Mouse (Mus musculus) cerebellum, adult 2 months (tissue): ENCODE data around the gene 2010111I01Rik. TPM values are rescaled to one million over a fixed set of nuclear protein-coding genes. Genes with fewer than 3 reads are reported as not detected.

Source experiments
- DNase-seq, 2 experiments: peaks; one replicate each; pipeline ENCODE4 v3.0.0; 2021
- H3K27ac ChIP-seq: fragments of 200-500 bp; 2 replicates; pipeline ENCODE4 v1.5.1; 2012; ENCODE audit warnings: low read length, control low read depth, inconsistent platforms; ENCODE audit not compliant: insufficient read depth
- H3K27me3 ChIP-seq: fragments of 200-500 bp; 2 replicates; pipeline ENCODE4 v1.6.1; 2012; ENCODE audit warnings: inconsistent platforms, mild to moderate bottlenecking, low read length, moderate library complexity; ENCODE audit not compliant: control insufficient read depth, insufficient read depth
- H3K4me1 ChIP-seq: fragments of 200-500 bp; 2 replicates; pipeline ENCODE4 v1.6.1; 2011; ENCODE audit warnings: low read length; ENCODE audit not compliant: control insufficient read depth, insufficient read depth
- H3K4me3 ChIP-seq: fragments of 200-500 bp; replicated peaks from 2 replicates; pipeline ENCODE3; 2011; ENCODE audit warnings: mild to moderate bottlenecking, low read depth, low read length, control low read depth; ENCODE audit not compliant: insufficient read depth
- CTCF ChIP-seq: fragments of 200-500 bp; IDR thresholded peaks from 2 replicates; pipeline ENCODE4 v1.5.1; 2011; ENCODE audit warnings: low read depth, mild to moderate bottlenecking, control low read depth, low read length, moderate library complexity, borderline replicate concordance; ENCODE audit not compliant: insufficient read depth
- POLR2A ChIP-seq: fragments of 200-500 bp; IDR thresholded peaks from 2 replicates; pipeline ENCODE4 v1.6.1; 2011; ENCODE audit warnings: low read length, control low read depth, borderline replicate concordance; ENCODE audit not compliant: insufficient read depth
- WGBS: fragments of 180-500 bp; shearing (Covaris S2); methylation state at CpG from one replicate; pipeline ENCODE4 v1.1.7; 2018; 5-methylcytosine and 5-hydroxymethylcytosine counted together
- polyA plus RNA-seq: library from polyadenylated mRNA; depleted of rRNA; stranded (reverse); fragments of >200 nt; gene quantifications from 2 replicates; pipeline ENCODE4 v1.2.3, GENCODE M21; 2012

2010111I01Rik gene
- polyA plus RNA-seq, 1 experiment = 126 TPM

DNA sequence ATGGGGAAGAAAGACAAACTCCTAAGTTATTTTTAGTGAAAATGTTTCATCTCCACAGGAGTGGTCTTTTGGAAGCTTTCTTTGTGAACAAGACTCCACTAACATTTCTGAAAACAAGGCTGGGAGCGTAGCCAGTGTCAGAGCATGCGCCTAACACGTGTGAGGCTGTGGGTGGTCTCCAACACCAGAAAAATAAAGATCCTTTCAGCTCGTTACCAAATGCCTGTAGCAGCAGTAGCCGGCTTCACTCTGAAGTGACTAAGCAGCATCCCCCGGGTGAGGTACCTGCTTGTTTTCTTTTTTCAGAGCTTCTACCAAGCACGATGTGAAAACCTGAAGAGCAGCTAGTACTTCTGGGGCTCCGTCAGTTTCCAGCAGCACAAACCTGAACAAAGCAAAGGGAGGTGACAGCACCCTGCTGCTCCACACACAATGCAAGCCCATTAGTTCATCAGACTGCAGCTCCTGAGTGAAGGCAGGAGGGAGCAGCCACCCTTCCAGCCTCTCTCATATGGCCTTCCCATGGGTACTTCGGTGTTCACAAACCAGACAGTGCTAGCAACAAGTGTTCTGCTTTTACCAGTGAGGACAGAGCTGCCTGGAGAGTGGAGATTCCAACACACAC lies 365.7 kb downstream of the 2010111I01Rik start:
- H3K27me3 ChIP-seq = no peaks in the 10 kb centered on the region
- WGBS = 23% methylated on average over 9 of the region's 9 CpGs
- no peak overlapping the region for H3K4me3 ChIP-seq
- TF ChIP-seq CTCF (no peak), POLR2A (no peak)
- no peak for DNase-seq
- 0 out of 2 replicates have a peak overlapping the region, but pooled peaks have one; percentile 46 for H3K27ac ChIP-seq
- 0 out of 2 replicates have a peak, but pooled peaks cover 3% of the 10 kb centered on the region for H3K4me1 ChIP-seq

DNA sequence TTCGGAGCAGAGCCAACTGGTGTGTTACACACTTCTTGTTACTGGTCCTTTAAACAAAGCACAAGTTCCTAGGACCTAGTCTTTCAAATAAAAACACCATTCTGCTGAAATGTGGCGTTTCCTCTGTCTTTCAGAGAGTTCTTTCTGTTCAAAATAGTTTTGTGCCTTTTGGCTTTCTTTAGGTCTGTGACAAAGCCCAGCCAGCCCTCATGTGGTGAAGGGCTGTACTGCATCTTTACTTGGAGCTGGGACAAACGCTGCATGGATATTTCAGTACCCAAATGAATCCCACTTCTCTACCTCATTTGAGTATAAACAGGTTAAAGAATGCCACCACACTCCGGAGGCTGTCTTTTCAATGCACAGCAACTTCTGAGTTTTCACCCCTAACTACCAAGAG lies 366.7 kb downstream of the 2010111I01Rik start:
- DNase-seq = peak; percentile 59 to 70
- Histone ChIP-seq H3K4me3 (no peak overlapping the region), H3K27me3 (no peaks in the 10 kb centered on the region), H3K27ac (no peak overlapping the region), H3K4me1 (0 out of 2 replicates have a peak, but pooled peaks cover 3% of the 10 kb centered on the region)
- peak; percentile 77 for TF ChIP-seq CTCF
- no peak for TF ChIP-seq POLR2A
- 46% methylated on average over 4 of the region's 4 CpGs for WGBS

DNA sequence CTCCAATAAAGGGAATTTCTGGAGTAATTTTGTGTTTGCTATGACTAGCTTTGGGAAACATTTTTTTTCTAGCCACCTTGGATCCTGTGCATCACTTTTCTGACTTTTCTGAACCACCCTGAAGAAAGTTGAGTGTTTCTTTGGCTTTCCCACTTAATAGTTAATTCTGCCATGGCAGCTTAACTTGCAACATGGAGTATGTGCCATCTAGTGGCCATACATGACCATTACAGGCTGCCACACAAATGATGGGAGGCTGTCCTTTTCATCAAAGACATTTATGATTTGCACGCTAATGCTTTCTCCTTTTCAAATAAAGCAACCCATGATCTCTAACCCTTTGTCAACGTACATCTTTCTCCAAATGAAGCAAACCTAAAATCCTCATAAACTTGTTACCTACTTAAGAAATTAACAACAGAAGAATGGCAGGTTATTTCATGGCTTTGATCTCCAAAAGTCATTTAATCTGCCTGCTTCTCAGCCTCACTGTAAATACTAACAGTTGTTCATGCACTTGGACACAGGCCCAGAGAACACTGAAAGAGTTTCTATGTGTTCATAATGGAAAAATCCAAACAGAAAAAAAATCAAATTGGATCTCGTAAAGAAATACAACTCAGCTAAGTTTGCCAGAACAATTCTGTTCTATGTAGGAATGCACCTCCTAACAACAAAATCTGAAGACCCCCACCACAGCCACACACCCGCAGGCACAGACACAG lies 368.0 kb downstream of the 2010111I01Rik start:
- Histone ChIP-seq H3K4me1 (0 out of 2 replicates have a peak, but pooled peaks cover 3% of the 10 kb centered on the region), H3K4me3 (no peak overlapping the region), H3K27me3 (no peaks in the 10 kb centered on the region), H3K27ac (no peak overlapping the region)
- DNase-seq = peak; percentile 58 to 64
- WGBS = 44% methylated on average over 4 of the region's 4 CpGs
- TF ChIP-seq CTCF = peak; percentile 64
- TF ChIP-seq POLR2A = no peak

DNA sequence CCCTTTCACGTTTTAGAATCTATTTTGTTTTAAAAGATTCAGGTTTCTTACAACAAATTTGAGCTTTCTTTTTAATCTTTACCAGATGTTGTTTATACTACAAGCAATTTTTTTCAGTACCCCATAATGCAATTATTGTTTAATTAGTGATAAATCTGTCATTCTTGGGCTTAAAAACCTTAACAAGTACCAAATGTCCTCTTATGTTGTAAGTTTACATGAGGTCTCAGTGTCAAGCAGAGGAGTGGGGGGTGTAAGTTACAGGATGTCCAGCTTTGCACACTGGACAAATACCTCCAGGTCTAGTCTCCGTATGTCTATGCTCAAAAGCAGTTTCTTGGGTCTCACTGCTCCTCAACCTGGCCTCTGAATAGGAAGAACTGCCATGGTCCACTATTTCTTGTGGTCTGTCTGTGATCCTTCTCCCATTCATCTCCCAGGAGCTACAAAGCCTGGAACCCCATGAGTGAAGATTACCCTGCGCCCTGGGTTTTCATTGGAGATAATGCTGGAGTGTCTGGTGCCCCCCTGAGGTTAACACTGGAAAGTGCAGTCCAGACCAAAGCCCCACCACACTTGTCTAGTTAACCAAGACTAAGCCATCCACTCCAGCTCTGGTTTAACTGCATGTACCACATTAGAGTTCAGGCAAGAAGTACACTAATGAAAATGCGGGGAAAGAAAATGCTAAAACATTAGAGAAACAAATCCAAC lies 370.9 kb downstream of the 2010111I01Rik start:
- H3K27ac ChIP-seq = no peak overlapping the region
- DNase-seq = peak in 1 of 2 experiments; percentile 56
- H3K27me3 ChIP-seq = no peaks in the 10 kb centered on the region
- WGBS = 77% methylated on average over 4 of the region's 4 CpGs
- no peak for TF ChIP-seq POLR2A
- TF ChIP-seq CTCF = peak; percentile 73
- H3K4me3 ChIP-seq = no peak overlapping the region
- 0 out of 2 replicates have a peak, but pooled peaks cover under 1% of the 10 kb centered on the region for H3K4me1 ChIP-seq

DNA sequence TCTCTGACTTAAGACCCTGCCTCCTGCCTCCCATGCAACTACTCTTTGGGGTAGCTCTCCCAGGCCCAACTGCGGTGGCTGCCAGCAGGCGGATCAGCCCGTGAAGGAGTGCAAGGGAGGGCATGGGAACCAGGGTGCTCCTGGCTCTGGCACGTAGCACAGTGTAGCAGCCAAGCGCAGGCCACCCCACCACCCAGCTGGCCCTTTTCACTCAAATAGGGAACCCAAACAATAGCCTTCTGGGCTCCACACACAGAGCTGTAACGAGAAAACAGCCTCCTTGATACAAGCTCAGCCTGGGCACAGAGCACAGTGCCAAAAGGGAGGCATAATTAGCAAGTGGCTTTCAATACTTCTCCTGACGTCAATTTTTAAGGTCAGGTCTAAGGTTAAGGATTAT lies 371.6 kb downstream of the 2010111I01Rik start:
- TF ChIP-seq CTCF = no peak
- no peak for TF ChIP-seq POLR2A
- H3K27me3 ChIP-seq = no peaks in the 10 kb centered on the region
- no peak overlapping the region; the same call in 1 of the 2 replicates for H3K27ac ChIP-seq
- H3K4me3 ChIP-seq = no peak overlapping the region
- 33% methylated on average over 7 of the region's 7 CpGs for WGBS
- H3K4me1 ChIP-seq = no peaks in the 10 kb centered on the region
- DNase-seq = no peak

DNA sequence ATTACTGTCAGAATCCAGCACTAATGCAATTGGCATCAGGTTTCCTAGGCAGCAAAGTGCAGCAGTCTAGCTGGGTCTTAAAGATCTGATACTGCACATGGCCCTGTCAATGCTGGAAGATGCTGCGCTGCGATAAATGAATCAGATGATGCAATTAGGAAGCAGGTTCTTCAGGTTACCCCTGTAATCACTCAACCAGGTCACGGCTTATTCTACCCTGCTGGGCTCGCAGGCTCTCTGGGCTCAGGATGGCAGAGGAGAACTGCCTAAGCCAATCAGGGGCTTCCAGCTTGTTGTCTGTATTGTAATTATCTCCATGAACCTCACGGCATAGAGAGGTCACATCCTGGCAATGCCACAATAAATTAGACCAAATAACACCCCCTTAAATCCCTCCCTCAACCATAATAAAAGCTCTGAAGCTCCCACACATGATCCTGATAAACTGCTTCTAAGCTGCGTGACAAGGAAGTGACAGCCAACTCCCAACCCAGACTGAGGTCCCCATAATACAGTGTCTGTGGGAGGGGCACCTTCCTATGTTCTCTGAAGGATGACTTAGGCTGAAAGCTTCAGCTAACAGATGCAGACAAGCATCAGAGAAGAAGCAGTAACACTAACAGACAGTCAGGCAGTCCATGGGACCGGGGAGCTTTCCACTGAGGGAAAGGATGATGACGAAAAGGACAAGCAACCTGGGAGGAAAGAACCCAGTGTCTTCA lies 372.7 kb downstream of the 2010111I01Rik start:
- DNase-seq = no peak
- Histone ChIP-seq H3K27me3 (no peaks in the 10 kb centered on the region), H3K4me3 (no peak overlapping the region), H3K27ac (no peak overlapping the region), H3K4me1 (no peaks in the 10 kb centered on the region)
- WGBS = 63% methylated on average over 8 of the region's 8 CpGs
- TF ChIP-seq POLR2A (no peak), CTCF (no peak)

DNA sequence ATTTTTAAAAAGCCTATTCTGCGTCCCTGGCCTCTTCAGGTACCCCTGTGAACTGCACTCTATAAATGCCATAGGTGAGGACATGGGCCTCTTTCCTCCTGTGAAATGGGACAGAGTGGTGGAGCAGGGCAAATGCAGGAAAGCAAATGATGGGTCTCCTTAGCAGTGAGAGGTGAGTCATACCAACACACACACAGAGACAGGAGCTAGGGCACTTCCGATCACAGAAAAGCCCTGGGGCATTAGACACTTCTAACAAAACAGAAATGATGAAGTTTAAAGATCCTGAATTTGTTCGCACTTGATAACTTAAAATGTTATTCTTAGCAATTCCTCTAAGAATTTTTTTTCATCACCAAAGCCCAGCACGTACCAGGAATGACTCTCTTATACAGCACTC lies 375.3 kb downstream of the 2010111I01Rik start:
- WGBS = 94% methylated on average over 4 of the region's 4 CpGs
- H3K4me3 ChIP-seq = no peak overlapping the region
- no peak for DNase-seq
- TF ChIP-seq POLR2A (no peak), CTCF (no peak)
- H3K27me3 ChIP-seq = no peaks in the 10 kb centered on the region
- no peaks in the 10 kb centered on the region for H3K4me1 ChIP-seq
- H3K27ac ChIP-seq = no peak overlapping the region
